Mouse (Mus musculus) midbrain, postnatal 0 days (tissue): Measurements from ENCODE around the gene Olig3. TPM values are rescaled to one million over a fixed set of nuclear protein-coding genes. Genes with fewer than 3 reads are reported as not detected.
A peak's percentile ranks its signal among the peaks of the same experiment; 100 is the strongest.

Source experiments
- ATAC-seq: fragments of 200-750 bp; cut with Nextera tagmentation; 2 replicates; pipeline ENCODE4 v1.8.0; 2017; ENCODE audit warnings: moderate number of reproducible peaks, mild to moderate bottlenecking, moderate TSS enrichment, moderate library complexity; ENCODE audit not compliant: low FRiP score
- DNase-seq: peaks from one replicate; pipeline ENCODE4 v3.0.0-alpha.2; 2015; ENCODE audit warnings: low spot score
- H3K27ac ChIP-seq: fragments of 300-500 bp; sonication (generic); 2 replicates; pipeline ENCODE4 v1.5.1; 2014; ENCODE audit warnings: low read depth, mild to moderate bottlenecking, low read length, mixed read lengths
- H3K27me3 ChIP-seq: fragments of 300-500 bp; sonication (generic); 2 replicates; pipeline ENCODE4 v1.6.1; 2014; ENCODE audit warnings: low read length, control low read depth, mixed read lengths; ENCODE audit not compliant: insufficient read depth
- H3K36me3 ChIP-seq: fragments of 300-500 bp; sonication (generic); 2 replicates; pipeline ENCODE4 v1.6.1; 2014; ENCODE audit warnings: low read length, control low read depth, mixed read lengths; ENCODE audit not compliant: insufficient read depth
- H3K4me1 ChIP-seq: fragments of 300-500 bp; sonication (generic); 2 replicates; pipeline ENCODE4 v1.6.1; 2014; ENCODE audit warnings: mild to moderate bottlenecking, control low read depth, antibody characterized with exemption, low read length, mixed read lengths; ENCODE audit not compliant: insufficient read depth
- H3K4me2 ChIP-seq: fragments of 300-500 bp; sonication (generic); 2 replicates; pipeline ENCODE4 v1.6.1; 2014; ENCODE audit warnings: low read depth, mild to moderate bottlenecking, low read length, mixed read lengths; ENCODE audit not compliant: poor library complexity, severe bottlenecking
- H3K4me3 ChIP-seq: fragments of 300-500 bp; sonication (generic); 2 replicates; pipeline ENCODE4 v1.5.1; 2014; ENCODE audit warnings: low read depth, mild to moderate bottlenecking, low read length, moderate library complexity
- H3K9ac ChIP-seq: fragments of 300-500 bp; sonication (generic); replicated peaks from 2 replicates; pipeline ENCODE4 v1.6.1; 2014; ENCODE audit warnings: mild to moderate bottlenecking, low read length, moderate library complexity, mixed read lengths; ENCODE audit not compliant: poor library complexity, severe bottlenecking
- H3K9me3 ChIP-seq: fragments of 300-500 bp; sonication (generic); 2 replicates; pipeline ENCODE4 v1.6.1; 2016; ENCODE audit warnings: low read length, control low read depth
- CTCF ChIP-seq: IDR thresholded peaks from 2 replicates; pipeline ENCODE4 v1.5.1; 2016; ENCODE audit warnings: antibody characterized with exemption, mild to moderate bottlenecking
- WGBS: fragments of 180-500 bp; shearing (Covaris S2); extraction: QIAGEN DNeasy Blood & Tissue Kit; methylation state at CpG from one replicate; pipeline ENCODE4 v1.1.7; 2014; 5-methylcytosine and 5-hydroxymethylcytosine counted together
- polyA plus RNA-seq: library from polyadenylated mRNA; unstranded; fragments of >200 nt; fragmentation: Nextera tagmentation; extraction: Ambion mirVana; gene quantifications from 2 replicates; pipeline ENCODE4 v1.2.1, GENCODE M21; 2015
- total RNA-seq: library from RNA; depleted of rRNA; stranded (reverse); fragments of >200 nt; gene quantifications from 2 replicates; pipeline ENCODE4 v1.2.3, GENCODE M21; 2014; rRNA removed

Olig3 gene
- total and polyA plus RNA-seq, 2 experiments from 2014 or later = 0.77 TPM; not detected in 1

- H3K27me3 ChIP-seq = no peaks in the 10 kb centered on the region
- TF ChIP-seq CTCF = no peak
- peaks cover 4% of the 10 kb centered on the region; the same call in 1 of the 2 replicates for H3K4me1 ChIP-seq
- ATAC-seq (peak; percentile 70), DNase-seq (peak; percentile 1)
- peak overlapping the region; percentile 36 for H3K4me2 ChIP-seq
- no peak overlapping the region for H3K4me3 ChIP-seq
- no peak overlapping the region for H3K9ac ChIP-seq
- no peaks in the 10 kb centered on the region for H3K9me3 ChIP-seq
- WGBS = 46% methylated on average over 12 of the region's 12 CpGs
- no peak overlapping the region for H3K27ac ChIP-seq
- H3K36me3 ChIP-seq = no peaks in the 10 kb centered on the region
Measured at GRCm38 (mm10) chr10:19397396-19397795, 41.1 kb downstream of the Olig3 start.

GRCm38 (mm10) chr10:19401136-19401535, 44.8 kb downstream of the Olig3 start:
- ATAC-seq = no peak
- no peak overlapping the region for H3K27ac ChIP-seq
- H3K27me3 ChIP-seq = no peaks in the 10 kb centered on the region
- no peak overlapping the region for H3K4me2 ChIP-seq
- no peak for DNase-seq
- WGBS = 37% methylated on average over 5 of the region's 5 CpGs
- H3K36me3 ChIP-seq = no peaks in the 10 kb centered on the region
- H3K9me3 ChIP-seq = no peaks in the 10 kb centered on the region
- no peak overlapping the region for H3K4me3 ChIP-seq
- no peak for TF ChIP-seq CTCF
- peaks cover 4% of the 10 kb centered on the region; the same call in 1 of the 2 replicates for H3K4me1 ChIP-seq
- H3K9ac ChIP-seq = no peak overlapping the region

GRCm38 (mm10) chr10:19404401-19404800, 48.1 kb downstream of the Olig3 start:
- no peak overlapping the region for H3K27ac ChIP-seq
- no peaks in the 10 kb centered on the region for H3K9me3 ChIP-seq
- no peak for TF ChIP-seq CTCF
- H3K9ac ChIP-seq = no peak overlapping the region
- DNase-seq (no peak), ATAC-seq (no peak)
- no peaks in the 10 kb centered on the region for H3K4me1 ChIP-seq
- no peak overlapping the region for H3K4me2 ChIP-seq
- H3K36me3 ChIP-seq = no peaks in the 10 kb centered on the region
- WGBS = 24% methylated on average over 1 of the region's 1 CpGs
- no peak overlapping the region for H3K4me3 ChIP-seq
- no peaks in the 10 kb centered on the region for H3K27me3 ChIP-seq

GRCm38 (mm10) chr10:19405959-19406358, 49.6 kb downstream of the Olig3 start:
- Histone ChIP-seq H3K4me3 (no peak overlapping the region), H3K27me3 (no peaks in the 10 kb centered on the region), H3K27ac (no peak overlapping the region), H3K9ac (no peak overlapping the region), H3K36me3 (no peaks in the 10 kb centered on the region), H3K4me2 (no peak overlapping the region), H3K4me1 (no peaks in the 10 kb centered on the region), H3K9me3 (no peaks in the 10 kb centered on the region)
- no peak for DNase-seq
- 87% methylated on average over 1 of the region's 1 CpGs for WGBS
- TF ChIP-seq CTCF = no peak
- no peak for ATAC-seq

GRCm38 (mm10) chr10:19407168-19407567, 50.8 kb downstream of the Olig3 start:
- Histone ChIP-seq H3K27ac (no peak overlapping the region), H3K9me3 (no peaks in the 10 kb centered on the region), H3K4me3 (no peak overlapping the region), H3K4me1 (no peaks in the 10 kb centered on the region), H3K27me3 (no peaks in the 10 kb centered on the region), H3K4me2 (no peak overlapping the region), H3K36me3 (no peaks in the 10 kb centered on the region), H3K9ac (no peak overlapping the region)
- WGBS = 88% methylated on average over 3 of the region's 3 CpGs
- TF ChIP-seq CTCF = no peak
- ATAC-seq = no peak
- DNase-seq = no peak

Other genes with a start within 250 kb of the Olig3 start
- gene Ifngr1, start 235.4 kb downstream of the Olig3 start, total RNA-seq = 14.5 and 14.8 TPM in 2 replicates
- gene Ifngr1, start 235.4 kb downstream of the Olig3 start, polyA plus RNA-seq = 22.4 and 24.7 TPM in 2 replicates